29 mouse cellular contexts compared by ENCODE assay signal in the genomic region with DNA sequence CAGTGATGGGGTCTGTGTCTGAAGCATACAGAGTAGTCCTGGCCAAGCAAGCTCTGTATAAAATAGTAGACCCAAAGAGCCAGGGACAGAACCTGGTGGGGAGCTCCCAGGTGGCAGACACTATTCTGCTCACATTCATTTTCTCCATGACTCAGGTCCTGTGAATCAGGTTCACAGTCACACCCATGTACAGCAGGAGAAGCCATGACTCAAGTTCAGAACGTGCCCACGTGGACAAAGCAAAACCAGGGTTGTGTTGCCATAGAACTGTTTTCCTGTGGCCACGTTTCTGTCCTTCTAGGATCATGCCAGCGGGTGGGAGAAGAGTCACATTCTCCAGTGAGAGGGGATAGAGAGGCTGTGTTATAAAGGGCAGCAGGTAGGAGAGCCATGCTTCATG.
DNase-seq lines count a peak whose midpoint lies in the region; ATAC-seq and TF ChIP-seq lines count a peak whose summit lies in the region.
"Had no signal": no experiment of that assay in that cellular context is flagged by ENCODE, and none has a peak within 500 bp of the region (broad histone marks: within the 10 kb centered on the region; RNA-seq: fewer than 3 reads in every experiment).

No protein-coding gene starts in this region.

- H3K27me3 ChIP-seq in kidney, postnatal 0 days (ENCODE audit: insufficient read depth, low read length), result no peaks in the 10 kb centered on the region
- no peaks in the 10 kb centered on the region for H3K27me3 ChIP-seq in lung, postnatal 0 days (replicated peaks; ENCODE audit: insufficient read depth, low read length)
- H3K27me3 ChIP-seq: hindbrain, embryonic 15.5 days; intestine, embryonic 15.5 days; limb, embryonic 12.5 days; liver, embryonic 15.5 days; neural tube, embryonic 12.5 days had no signal

- DNase-seq in frontal cortex, postnatal 36 days (ENCODE audit: low spot score in 2 of 2), result peak; percentile 14 to 35
- DNase-seq in frontal cortex, postnatal 10 days (ENCODE audit: low spot score in 2 of 2), result no peak
- no peak for DNase-seq in kidney, postnatal 0 days (ENCODE audit: low spot score)
- no peak for DNase-seq in kidney, adult 9 months
- DNase-seq in lung, postnatal 0 days (ENCODE audit: low spot score), result peak; percentile 39
- no peak for DNase-seq in lung, postnatal 25 days (ENCODE audit: low spot score)
- DNase-seq in right cerebral cortex, postnatal 25 days, result peak; percentile 32
- no peak for DNase-seq in right cerebral cortex, postnatal 14 days
- DNase-seq: adrenal gland, postnatal 10 days; cerebellum, adult 11 months; cerebellum, adult 9-10 months; cerebellum, postnatal 36 days; gastrocnemius, postnatal 25 days; heart, postnatal 4 days; kidney, postnatal 25 days; lung, embryonic 14.5 days; thymus, adult 2 months; thymus, postnatal 36 days had no signal

- TF ChIP-seq CTCF in kidney, postnatal 0 days (IDR thresholded peaks at IDR 0.05; ENCODE audit: low read depth), result peak; percentile 43; the same call in 1 of the 2 replicates
- TF ChIP-seq CTCF in lung, postnatal 0 days (IDR thresholded peaks at IDR 0.05), result peak; percentile 25; the same call in 1 of the 2 replicates

- TF ChIP-seq EP300 in lung, postnatal 0 days (IDR thresholded peaks at IDR 0.05), result no peak

- H3K4me2 ChIP-seq in kidney, postnatal 0 days (ENCODE audit: low read length), result no peak overlapping the region
- H3K4me2 ChIP-seq in lung, postnatal 0 days (replicated peaks; ENCODE audit: low read depth, low read length), result no peak overlapping the region
- H3K4me2 ChIP-seq: forebrain, embryonic 13.5 days; heart, embryonic 11.5 days; hindbrain, embryonic 15.5 days; intestine, embryonic 15.5 days; limb, embryonic 12.5 days; liver, embryonic 15.5 days; lung, embryonic 14.5 days; neural tube, embryonic 12.5 days had no signal

- H3K36me3 ChIP-seq in kidney, postnatal 0 days (ENCODE audit: insufficient read depth, low read length), result no peaks in the 10 kb centered on the region
- no peaks in the 10 kb centered on the region for H3K36me3 ChIP-seq in lung, postnatal 0 days (ENCODE audit: insufficient read depth, low read length)
- H3K36me3 ChIP-seq: G1E; hindbrain, embryonic 15.5 days; intestine, embryonic 15.5 days; limb, embryonic 12.5 days; liver, embryonic 15.5 days; midbrain, embryonic 10.5 days; neural tube, embryonic 12.5 days had no signal

- no peak overlapping the region for H3K4me3 ChIP-seq in kidney, postnatal 0 days (replicated peaks; ENCODE audit: low read depth, low read length)
- no peak overlapping the region for H3K4me3 ChIP-seq in lung, postnatal 0 days (ENCODE audit: low read depth, low read length)
- H3K4me3 ChIP-seq: forebrain, embryonic 13.5 days; hindbrain, embryonic 15.5 days; intestine, embryonic 15.5 days; limb, embryonic 12.5 days; liver, embryonic 15.5 days; midbrain, embryonic 10.5 days; myocyte; neural tube, embryonic 12.5 days had no signal

- no peak for ATAC-seq in kidney, postnatal 0 days (replicated peaks; ENCODE audit: low FRiP score, low read depth)
- ATAC-seq in lung, postnatal 0 days, result peak; percentile 53
- ATAC-seq: forebrain, embryonic 13.5 days; intestine, embryonic 15.5 days; midbrain, embryonic 16.5 days had no signal

- H3K4me1 ChIP-seq in kidney, postnatal 0 days (replicated peaks; ENCODE audit: insufficient read depth, low read length), result no peaks in the 10 kb centered on the region
- H3K4me1 ChIP-seq in lung, postnatal 0 days (ENCODE audit: insufficient read depth, low read depth, low read length), result no peaks in the 10 kb centered on the region
- H3K4me1 ChIP-seq: forebrain, embryonic 13.5 days; intestine, embryonic 15.5 days; limb, embryonic 12.5 days; liver, embryonic 15.5 days; midbrain, embryonic 10.5 days; neural tube, embryonic 12.5 days had no signal

- no peak overlapping the region for H3K27ac ChIP-seq in kidney, postnatal 0 days
- H3K27ac ChIP-seq in lung, postnatal 0 days (ENCODE audit: low read length), result peak overlapping the region; percentile 64; the same call in 1 of the 2 replicates
- H3K27ac ChIP-seq: forebrain, embryonic 13.5 days; hindbrain, embryonic 15.5 days; intestine, embryonic 15.5 days; limb, embryonic 12.5 days; liver, embryonic 15.5 days; midbrain, embryonic 10.5 days; neural tube, embryonic 12.5 days had no signal

- no peak overlapping the region for H3K9ac ChIP-seq in kidney, postnatal 0 days (ENCODE audit: low read depth, low read length)
- no peak overlapping the region for H3K9ac ChIP-seq in lung, postnatal 0 days (replicated peaks; ENCODE audit: low read depth)
- H3K9ac ChIP-seq: forebrain, embryonic 13.5 days; hindbrain, embryonic 15.5 days; intestine, embryonic 15.5 days; limb, embryonic 12.5 days; liver, embryonic 15.5 days; lung, embryonic 14.5 days; neural tube, embryonic 12.5 days had no signal

- WGBS in kidney, postnatal 0 days, result 67% methylated on average over 4 of the region's 4 CpGs
- 63% methylated on average over 4 of the region's 4 CpGs for WGBS in lung, postnatal 0 days

- no peaks in the 10 kb centered on the region for H3K9me3 ChIP-seq in kidney, postnatal 0 days (replicated peaks; ENCODE audit: low read length)
- no peaks in the 10 kb centered on the region for H3K9me3 ChIP-seq in lung, postnatal 0 days (ENCODE audit: low read length)
- H3K9me3 ChIP-seq: forebrain, embryonic 13.5 days; hindbrain, embryonic 15.5 days; intestine, embryonic 15.5 days; limb, embryonic 12.5 days; liver, embryonic 15.5 days; midbrain, embryonic 10.5 days; neural tube, embryonic 12.5 days had no signal

Comparison
In these comparisons a context has a peak if more than half of its experiments do, and no peak if none do; other contexts are left out.
1. DNase-seq: peak in frontal cortex, postnatal 36 days (2 of 2), lung, postnatal 0 days (single experiment) and right cerebral cortex, postnatal 25 days (single experiment); none in frontal cortex, postnatal 10 days (0 of 2), kidney, postnatal 0 days (single experiment), kidney, adult 9 months (single experiment), lung, postnatal 25 days (single experiment) and right cerebral cortex, postnatal 14 days (single experiment).